Mouse (Mus musculus): ENCODE measurements around the gene Als2cr12.
"Not testable (repeated sequence)": the region's sequence is repeated elsewhere in the genome, so short reads cannot be mapped to it uniquely, and the experiment has no call there.

Gene Als2cr12

DNA sequence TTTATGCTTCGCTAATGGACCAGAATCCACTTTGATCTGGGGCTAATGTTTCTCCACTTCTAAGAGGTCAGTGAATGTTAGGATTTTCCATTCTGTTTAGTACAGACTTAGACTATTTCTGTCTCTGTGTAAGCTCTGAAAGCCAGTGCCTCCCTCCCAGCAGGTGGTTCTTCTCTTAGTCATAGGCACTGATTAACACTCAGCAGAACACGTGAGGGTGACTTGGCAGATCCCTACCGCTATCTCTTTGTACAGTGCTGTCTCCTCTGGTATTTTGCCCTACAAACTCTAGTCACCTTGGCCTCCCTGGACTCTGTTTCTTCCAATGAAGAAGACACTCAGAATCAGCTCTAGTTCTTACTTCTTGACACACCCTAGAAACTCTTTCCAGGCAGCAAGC, 81.4 kb downstream of the Als2cr12 start:
- DNase-seq (ENCODE audit: low read depth, low spot score) = no peak

DNA sequence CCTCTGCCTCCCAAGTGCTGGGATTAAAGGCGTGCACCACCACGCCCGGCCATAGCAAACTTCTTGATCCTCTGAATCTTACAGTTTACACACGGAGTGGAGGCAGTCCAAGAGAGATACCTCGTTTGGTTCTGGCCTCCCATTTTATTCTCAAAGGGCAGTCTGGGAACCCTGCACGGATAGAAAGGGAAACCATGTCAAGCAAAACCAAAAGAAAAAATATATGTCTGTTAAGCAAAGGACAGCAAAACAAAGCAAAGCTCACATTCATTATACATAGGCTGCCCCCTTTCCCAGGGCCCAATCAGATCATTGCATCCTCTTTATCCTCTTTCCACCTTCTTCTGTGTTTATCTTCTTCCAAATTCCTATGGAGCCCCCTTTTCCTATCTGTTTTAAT, 82.0 kb downstream of the Als2cr12 start:
- peak; percentile 12 for DNase-seq (ENCODE audit: low read depth, low spot score)

DNA sequence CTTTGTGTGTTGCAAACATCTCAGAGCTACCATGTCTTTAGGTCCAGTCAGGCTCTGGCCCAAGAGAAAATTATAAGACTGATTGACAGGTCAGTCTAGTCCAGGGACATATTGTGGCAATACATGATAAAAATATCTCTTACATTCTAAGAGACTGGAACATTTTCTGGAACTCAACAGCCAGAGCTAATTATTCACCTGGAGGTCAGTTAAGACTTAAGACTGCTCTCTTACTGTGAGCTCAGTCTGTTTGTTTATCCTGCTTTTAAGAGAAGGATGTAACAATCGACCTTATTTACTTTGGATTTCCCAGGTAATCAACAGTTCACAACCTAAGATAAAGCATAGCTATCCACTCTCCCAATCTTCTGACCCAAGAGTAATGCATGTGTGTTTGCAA, 85.2 kb downstream of the Als2cr12 start:
- DNase-seq (ENCODE audit: low read depth, low spot score) = no peak

DNA sequence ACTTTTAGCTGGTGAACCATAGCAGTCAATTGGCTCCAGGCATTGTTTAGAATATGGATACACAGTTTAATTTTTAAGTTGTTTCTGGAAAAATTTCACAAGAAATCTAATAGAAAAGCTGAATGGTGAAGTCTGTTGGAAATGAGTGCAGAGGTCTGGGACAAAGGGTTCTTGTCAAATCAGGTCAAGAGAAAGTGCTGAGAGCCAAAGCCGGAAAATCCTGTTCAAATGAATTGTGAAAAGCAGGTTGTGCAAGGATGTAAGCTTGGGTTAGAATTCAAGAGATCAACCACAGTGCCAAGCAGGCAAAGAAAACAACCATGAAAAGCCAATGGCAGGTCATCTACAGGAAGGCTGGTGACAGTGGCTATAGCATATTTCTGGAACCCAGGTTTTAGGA, 85.6 kb downstream of the Als2cr12 start:
- DNase-seq (ENCODE audit: low read depth, low spot score) = no peak

DNA sequence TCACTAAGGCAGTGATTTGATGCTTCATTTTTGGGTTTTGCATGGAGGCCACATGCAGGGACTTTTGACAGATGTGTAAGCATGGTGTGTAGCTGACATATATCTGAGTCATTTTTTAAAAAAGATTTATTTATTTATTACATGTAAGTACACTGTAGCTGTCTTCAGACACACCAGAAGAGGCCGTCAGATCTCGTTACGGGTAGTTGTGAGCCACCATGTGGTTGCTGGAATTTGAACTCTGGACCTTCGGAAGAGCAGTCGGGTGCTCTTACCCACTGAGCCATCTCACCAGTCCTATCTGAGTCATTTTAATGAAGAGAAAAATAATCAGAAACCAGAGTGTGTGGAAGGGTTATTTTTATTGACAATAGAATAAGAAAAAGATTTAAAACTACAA, 86.2 kb downstream of the Als2cr12 start:
- not testable (repeated sequence) for DNase-seq (ENCODE audit: low read depth, low spot score)

DNA sequence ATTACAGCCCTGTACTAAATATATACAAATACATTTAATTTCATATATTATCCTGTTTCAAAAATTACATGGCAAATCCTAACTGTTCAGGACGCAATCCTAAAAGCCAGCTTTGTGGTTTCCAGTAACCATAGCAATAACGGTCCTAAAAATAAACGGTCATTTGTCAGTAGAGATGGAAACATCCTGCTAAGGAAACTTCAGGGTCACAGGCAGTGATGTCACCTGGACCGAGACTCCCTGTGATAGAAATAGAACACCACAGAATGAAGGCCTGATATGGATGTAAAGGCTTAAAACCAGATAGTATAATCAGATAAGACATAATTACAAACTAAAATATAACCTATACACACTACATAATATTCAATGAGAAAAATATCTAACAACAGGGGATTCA, 92.1 kb downstream of the Als2cr12 start:
- no peak for DNase-seq (ENCODE audit: low read depth, low spot score)

DNA sequence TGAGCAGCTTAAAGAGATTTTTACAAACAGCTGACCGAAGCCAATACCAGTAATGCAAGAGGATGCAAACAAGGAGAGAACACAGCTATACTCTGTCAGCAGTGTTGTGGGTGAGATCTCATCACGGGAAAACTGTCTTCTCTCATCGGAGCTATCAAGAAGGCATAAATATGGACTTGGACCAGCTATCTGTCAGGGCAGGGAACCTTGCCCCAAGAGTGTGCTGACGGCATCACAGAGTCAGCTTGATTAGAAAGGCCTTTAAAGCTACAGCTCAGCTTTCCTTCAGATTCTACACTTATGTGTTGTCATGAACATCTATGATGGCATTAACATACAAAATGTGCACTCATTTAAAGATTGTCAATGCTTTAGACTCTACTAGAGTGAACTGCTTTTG, 93.1 kb downstream of the Als2cr12 start:
- no peak for DNase-seq (ENCODE audit: low read depth, low spot score)

Measured in c-Kit-negative CD71-positive TER-119-positive erythroid progenitor cells, embryonic 14.5 days (primary cell).